Mouse (Mus musculus) cortical plate, adult 2 months (tissue): Measurements from ENCODE around the gene Mnx1.

ENCODE experiments used
- CTCF ChIP-seq: fragments of 200-500 bp; IDR thresholded peaks from 2 replicates; pipeline ENCODE4 v1.5.1; 2011; ENCODE audit warnings: mild to moderate bottlenecking, control low read depth, low read length; ENCODE audit not compliant: insufficient read depth; ENCODE audit errors: extremely low read depth
- POLR2A ChIP-seq: fragments of 200-500 bp; IDR thresholded peaks from 2 replicates; pipeline ENCODE4 v1.6.1; 2011; ENCODE audit warnings: mild to moderate bottlenecking, low read length, control low read depth; ENCODE audit not compliant: insufficient read depth; ENCODE audit errors: extremely low read depth

- TF ChIP-seq POLR2A, result no peak
- TF ChIP-seq CTCF, result no peak
Observed at GRCm38 (mm10) chr5:29515888-29516287, 37.6 kb upstream of the Mnx1 start.
